Comparison of ENCODE assay signal across 7 mouse cellular contexts in genomic region chr4:134950518-134951091, GRCm38 (mm10). TPM values are rescaled to one million over a fixed set of nuclear protein-coding genes. Genes with fewer than 3 reads are reported as not detected.
DNase-seq lines count a peak whose midpoint lies in the region; ATAC-seq lines count a peak whose summit lies in the region.

No protein-coding gene starts in this region.

- 29% methylated on average over 11 of the region's 11 CpGs for WGBS in embryonic facial prominence, embryonic 10.5 days
- WGBS in hindbrain, embryonic 16.5 days: 17% methylated on average over 11 of the region's 11 CpGs
- WGBS in stomach, embryonic 16.5 days: 15% methylated on average over 11 of the region's 11 CpGs

- peak; percentile 88 for ATAC-seq in hindbrain, embryonic 16.5 days
- ATAC-seq in stomach, embryonic 16.5 days (ENCODE audit: insufficient read depth, low FRiP score): peak; percentile 87

- H3K4me1 ChIP-seq in embryonic facial prominence, embryonic 10.5 days: peaks cover 25% of the 10 kb centered on the region
- peaks cover 4% of the 10 kb centered on the region for H3K4me1 ChIP-seq in hindbrain, embryonic 16.5 days (ENCODE audit: control insufficient read depth, insufficient read depth, low read depth, low read length)
- H3K4me1 ChIP-seq in stomach, embryonic 16.5 days (ENCODE audit: control insufficient read depth, insufficient read depth, low read length): peaks cover 17% of the 10 kb centered on the region

- no peaks in the 10 kb centered on the region for H3K9me3 ChIP-seq in embryonic facial prominence, embryonic 10.5 days
- H3K9me3 ChIP-seq in hindbrain, embryonic 16.5 days (ENCODE audit: control insufficient read depth, low read length): no peaks in the 10 kb centered on the region
- no peaks in the 10 kb centered on the region for H3K9me3 ChIP-seq in stomach, embryonic 16.5 days (replicated peaks; ENCODE audit: control insufficient read depth, low read length)

- H3K36me3 ChIP-seq in embryonic facial prominence, embryonic 10.5 days (replicated peaks): no peaks in the 10 kb centered on the region
- no peaks in the 10 kb centered on the region for H3K36me3 ChIP-seq in hindbrain, embryonic 16.5 days (ENCODE audit: control insufficient read depth, insufficient read depth, low read length)
- H3K36me3 ChIP-seq in stomach, embryonic 16.5 days (ENCODE audit: control insufficient read depth, insufficient read depth, low read length): no peaks in the 10 kb centered on the region

- no peak overlapping the region; the same call in 1 of the 2 replicates for H3K9ac ChIP-seq in hindbrain, embryonic 16.5 days (ENCODE audit: low read depth, low read length)
- H3K9ac ChIP-seq in stomach, embryonic 16.5 days (ENCODE audit: low read length): 0 out of 2 replicates have a peak overlapping the region, but pooled peaks have one; percentile 11

- H3K4me3 ChIP-seq in embryonic facial prominence, embryonic 10.5 days: no peak overlapping the region
- H3K4me3 ChIP-seq in hindbrain, embryonic 16.5 days (ENCODE audit: low read length): no peak overlapping the region
- H3K4me3 ChIP-seq in stomach, embryonic 16.5 days (replicated peaks; ENCODE audit: low read length): no peak overlapping the region

- DNase-seq in ovary, postnatal 36 days (ENCODE audit: low spot score): peak; percentile 37
- DNase-seq in ovary, postnatal 10 days (ENCODE audit: low spot score): no peak
- DNase-seq in embryonic facial prominence, embryonic 10.5 days (ENCODE audit: low spot score): peak; percentile 83
- DNase-seq in lung, postnatal 10 days: peak; percentile 58
- DNase-seq in left cerebral cortex, adult 8-10 months (ENCODE audit: low spot score in 2 of 2): no peak

- peak overlapping the region; percentile 35 for H3K27ac ChIP-seq in embryonic facial prominence, embryonic 10.5 days (replicated peaks)
- 0 out of 2 replicates have a peak overlapping the region, but pooled peaks have one; percentile 54 for H3K27ac ChIP-seq in hindbrain, embryonic 16.5 days (ENCODE audit: low read depth, low read length)
- H3K27ac ChIP-seq in stomach, embryonic 16.5 days (ENCODE audit: low read length): peak overlapping the region; percentile 56

- peaks cover 26% of the 10 kb centered on the region for H3K27me3 ChIP-seq in embryonic facial prominence, embryonic 10.5 days (replicated peaks; ENCODE audit: low read depth, poor library complexity, severe bottlenecking)
- 0 out of 2 replicates have a peak, but pooled peaks cover under 1% of the 10 kb centered on the region for H3K27me3 ChIP-seq in hindbrain, embryonic 16.5 days (replicated peaks; ENCODE audit: control insufficient read depth, insufficient read depth, low read length)
- no peaks in the 10 kb centered on the region for H3K27me3 ChIP-seq in stomach, embryonic 16.5 days (ENCODE audit: control insufficient read depth, insufficient read depth, low read length)

- H3K4me2 ChIP-seq in hindbrain, embryonic 16.5 days (ENCODE audit: low read length): no peak overlapping the region
- no peak overlapping the region for H3K4me2 ChIP-seq in stomach, embryonic 16.5 days (ENCODE audit: low read depth, low read length)

RNA-seq across cellular contexts. Expression of gene Syf2, which starts 19.9 kb away (rescaled TPM):
- 65.2 and 65.9 TPM in 2 replicates for polyA plus RNA-seq in embryonic facial prominence, embryonic 10.5 days (2016; fragmentation: Nextera tagmentation; extraction: Ambion mirVana)
- 53.8 and 58.2 TPM in 2 replicates for polyA plus RNA-seq in hindbrain, embryonic 16.5 days (2015; fragmentation: Nextera tagmentation; extraction: Ambion mirVana)
- polyA plus RNA-seq in stomach, embryonic 16.5 days (2015; fragmentation: Nextera tagmentation; extraction: Ambion mirVana): 69.6 and 71.9 TPM in 2 replicates
- total RNA-seq in left cerebral cortex, adult 8-10 months (2022): 10 to 100 TPM; 48.4 to 62.7 (median 56.9) TPM

RNA-seq across cellular contexts. Expression of gene Rsrp1, which starts 27.2 kb away (rescaled TPM):
- polyA plus RNA-seq in embryonic facial prominence, embryonic 10.5 days (2016; fragmentation: Nextera tagmentation; extraction: Ambion mirVana): 343 and 353 TPM in 2 replicates
- 453 and 454 TPM in 2 replicates for polyA plus RNA-seq in hindbrain, embryonic 16.5 days (2015; fragmentation: Nextera tagmentation; extraction: Ambion mirVana)
- polyA plus RNA-seq in stomach, embryonic 16.5 days (2015; fragmentation: Nextera tagmentation; extraction: Ambion mirVana): 511 and 534 TPM in 2 replicates
- total RNA-seq in left cerebral cortex, adult 8-10 months (2022): 100 to 1,000 TPM; 218 to 302 (median 272) TPM

RNA-seq across cellular contexts. Expression of gene Tmem50a, which starts 35.8 kb away (rescaled TPM):
- 127 and 133 TPM in 2 replicates for polyA plus RNA-seq in embryonic facial prominence, embryonic 10.5 days (2016; fragmentation: Nextera tagmentation; extraction: Ambion mirVana)
- 214 and 227 TPM in 2 replicates for polyA plus RNA-seq in hindbrain, embryonic 16.5 days (2015; fragmentation: Nextera tagmentation; extraction: Ambion mirVana)
- polyA plus RNA-seq in stomach, embryonic 16.5 days (2015; fragmentation: Nextera tagmentation; extraction: Ambion mirVana): 177 TPM in 2 replicates
- 100 to 1,000 TPM; 119 to 138 (median 124) TPM for total RNA-seq in left cerebral cortex, adult 8-10 months (2022)

Comparison
In these comparisons a context has a peak if more than half of its experiments do, and no peak if none do; other contexts are left out.
1. DNase-seq: peak in ovary, postnatal 36 days (single experiment), embryonic facial prominence, embryonic 10.5 days (single experiment) and lung, postnatal 10 days (single experiment); none in ovary, postnatal 10 days (single experiment) and left cerebral cortex, adult 8-10 months (0 of 2).
2. Peak in every context shown above with its lines, with median percentiles within 50 percentile points of each other: H3K27ac ChIP-seq.